Mouse (Mus musculus) G1E (cell line): Measurements from ENCODE around the gene Hsd3b7. TPM values are rescaled to one million over a fixed set of nuclear protein-coding genes. Genes with fewer than 3 reads are reported as not detected.
A peak's percentile ranks its signal among the peaks of the same experiment; 100 is the strongest.

Experiments
- ATAC-seq: 2 replicates; pipeline ENCODE4 v1.8.0; 2016; ENCODE audit warnings: mild to moderate bottlenecking; ENCODE audit not compliant: insufficient number of reproducible peaks, poor library complexity, low FRiP score, severe bottlenecking; ENCODE audit errors: extremely low read depth
- DNase-seq: peaks from one replicate; pipeline ENCODE4 v3.0.0; 2012; ENCODE audit warnings: low spot score
- H3K27me3 ChIP-seq: 2 replicates; pipeline ENCODE4 v1.6.1; 2012; ENCODE audit warnings: mild to moderate bottlenecking, low read length, inconsistent platforms; ENCODE audit not compliant: insufficient read depth
- H3K36me3 ChIP-seq: replicated peaks from 2 replicates; pipeline ENCODE3; 2012; ENCODE audit warnings: mild to moderate bottlenecking, inconsistent platforms
- H3K4me1 ChIP-seq: 2 replicates; pipeline ENCODE4 v1.6.1; 2012; ENCODE audit warnings: low read depth, low read length, inconsistent platforms, mixed read lengths; ENCODE audit not compliant: insufficient read depth
- H3K4me3 ChIP-seq: 2 replicates; pipeline ENCODE4 v1.5.1; 2012; ENCODE audit warnings: low read depth, mild to moderate bottlenecking, inconsistent platforms, low read length, moderate library complexity, mixed read lengths
- H3K9me3 ChIP-seq: replicated peaks from 2 replicates; pipeline ENCODE4 v1.6.1; 2012; ENCODE audit warnings: inconsistent platforms
- CTCF ChIP-seq: IDR thresholded peaks from 2 replicates; pipeline ENCODE4 v1.5.1; 2012; ENCODE audit warnings: low read depth, low read length, inconsistent platforms, mixed read lengths
- GATA1 ChIP-seq: IDR thresholded peaks from 2 replicates; pipeline ENCODE4 v1.6.1; 2012; ENCODE audit warnings: borderline replicate concordance, low read length, inconsistent platforms, mixed read lengths
- GATA2 ChIP-seq: IDR thresholded peaks from 2 replicates; pipeline ENCODE4 v1.6.1; 2012; ENCODE audit warnings: low read depth, low read length, inconsistent platforms, borderline replicate concordance
- POLR2AphosphoS5 ChIP-seq: IDR thresholded peaks from 2 replicates; pipeline ENCODE4 v1.6.1; 2012; ENCODE audit warnings: low read depth, low read length, inconsistent platforms; ENCODE audit not compliant: insufficient replicate concordance
- TAL1 ChIP-seq: conservative IDR thresholded peaks from 2 replicates; pipeline ENCODE4 v1.6.1; 2012; ENCODE audit warnings: low read depth, low read length, inconsistent platforms, mixed read lengths
- polyA plus RNA-seq: library from polyadenylated mRNA; stranded (reverse); fragments of >175 nt; gene quantifications from 2 replicates; pipeline ENCODE4 v1.2.3, GENCODE M21; 2012
- total RNA-seq, 2 experiments: library from RNA; stranded (forward) in 1 of 2; stranded (reverse) in 1 of 2; fragments of 200-1000 nt in 1 of 2; fragments of >200 nt in 1 of 2; fragmentation: Nextera tagmentation in 1 of 2; gene quantifications; 2 replicates each; pipeline ENCODE4 v1.2.3; 2014 to 2017

The Hsd3b7 gene
- total and polyA plus RNA-seq, 3 experiments = 17.2 to 42.3 (median 19.7) TPM

DNA sequence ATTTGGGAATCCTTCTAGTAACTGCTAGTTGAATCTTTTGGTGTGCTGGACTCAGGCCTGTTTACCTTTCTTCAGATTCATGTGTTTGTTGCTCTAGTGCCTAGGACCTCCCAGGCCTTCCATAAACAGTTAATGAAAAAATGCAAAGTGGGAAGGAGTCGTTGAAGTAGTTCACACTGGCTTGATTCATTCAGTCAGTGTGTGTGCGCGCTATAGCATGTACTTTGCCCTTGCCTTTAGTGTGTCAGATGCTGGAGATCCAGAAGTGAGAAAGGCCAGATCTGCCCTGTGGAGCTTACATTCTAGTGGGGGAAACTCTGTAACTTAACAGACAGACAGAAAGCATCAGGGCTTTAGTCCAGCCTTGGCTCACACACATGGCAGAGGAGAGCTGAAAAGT is 39.9 kb upstream of the Hsd3b7 start:
- Histone ChIP-seq H3K4me3 (no peak overlapping the region), H3K36me3 (peaks cover 77% of the 10 kb centered on the region), H3K27me3 (no peaks in the 10 kb centered on the region), H3K4me1 (peaks cover 16% of the 10 kb centered on the region), H3K9me3 (no peaks in the 10 kb centered on the region)
- no peak for TF ChIP-seq POLR2AphosphoS5
- no peak for TF ChIP-seq CTCF
- no peak for TF ChIP-seq TAL1
- TF ChIP-seq GATA2 = no peak
- TF ChIP-seq GATA1 = no peak
- DNase-seq (no peak), ATAC-seq (no peak)

DNA sequence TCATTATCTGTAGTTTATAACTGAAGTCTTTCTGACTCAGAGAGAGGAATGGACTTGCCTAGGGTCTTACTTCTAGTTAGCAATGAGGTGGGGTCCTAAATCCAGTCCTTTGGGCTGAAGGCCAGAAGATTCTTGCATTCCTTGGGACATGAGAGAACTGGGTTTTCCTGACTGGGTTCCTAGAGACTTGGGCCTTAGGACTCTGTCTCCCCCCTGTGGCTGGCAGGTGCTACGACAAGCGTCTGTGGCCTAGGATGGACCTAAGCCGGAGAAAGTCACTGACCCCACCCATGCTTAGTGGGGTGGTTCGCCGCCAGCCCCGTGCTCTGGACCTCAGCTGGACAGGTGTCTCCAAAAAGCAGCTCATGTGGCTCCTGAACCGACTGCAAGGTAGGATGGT is 39.4 kb upstream of the Hsd3b7 start:
- Histone ChIP-seq H3K27me3 (no peaks in the 10 kb centered on the region), H3K9me3 (no peaks in the 10 kb centered on the region), H3K4me3 (no peak overlapping the region), H3K36me3 (peaks cover 77% of the 10 kb centered on the region), H3K4me1 (peaks cover 20% of the 10 kb centered on the region)
- ATAC-seq = no peak
- DNase-seq = no peak
- no peak for TF ChIP-seq POLR2AphosphoS5
- TF ChIP-seq GATA1 = no peak
- peak; percentile 95 for TF ChIP-seq CTCF
- TF ChIP-seq GATA2 = no peak

GRCm38 (mm10) chr7:127763642-127764041 is 36.8 kb upstream of the Hsd3b7 start:
- no peak for ATAC-seq
- no peak for DNase-seq
- H3K9me3 ChIP-seq = no peaks in the 10 kb centered on the region
- TF ChIP-seq TAL1 (no peak), GATA2 (no peak), GATA1 (no peak), CTCF (no peak), POLR2AphosphoS5 (no peak)
- H3K4me1 ChIP-seq = peaks cover 45% of the 10 kb centered on the region
- no peaks in the 10 kb centered on the region for H3K27me3 ChIP-seq
- H3K4me3 ChIP-seq = no peak overlapping the region
- H3K36me3 ChIP-seq = peaks cover 73% of the 10 kb centered on the region

GRCm38 (mm10) chr7:127765756-127766155 is 34.6 kb upstream of the Hsd3b7 start:
- no peak for TF ChIP-seq GATA2
- TF ChIP-seq GATA1 = no peak
- no peak for TF ChIP-seq CTCF
- no peak for TF ChIP-seq TAL1
- TF ChIP-seq POLR2AphosphoS5 = no peak
- no peaks in the 10 kb centered on the region for H3K9me3 ChIP-seq
- peaks cover 59% of the 10 kb centered on the region for H3K36me3 ChIP-seq
- H3K4me1 ChIP-seq = peaks cover 60% of the 10 kb centered on the region
- no peak for DNase-seq
- no peak overlapping the region for H3K4me3 ChIP-seq
- ATAC-seq = no peak
- no peaks in the 10 kb centered on the region for H3K27me3 ChIP-seq

- peaks cover 65% of the 10 kb centered on the region for H3K36me3 ChIP-seq
- H3K4me3 ChIP-seq = peak overlapping the region; percentile 72
- DNase-seq (peak; percentile 62), ATAC-seq (peak; percentile 65)
- H3K9me3 ChIP-seq = no peaks in the 10 kb centered on the region
- H3K27me3 ChIP-seq = no peaks in the 10 kb centered on the region
- peaks cover 69% of the 10 kb centered on the region for H3K4me1 ChIP-seq
- TF ChIP-seq TAL1 (peak; percentile 43), POLR2AphosphoS5 (no peak)
These were observed 33.4 kb upstream of the Hsd3b7 start for GRCm38 (mm10) chr7:127766851-127767609.

GRCm38 (mm10) chr7:127767671-127768345 is 32.6 kb upstream of the Hsd3b7 start:
- DNase-seq = no peak
- TF ChIP-seq GATA2 (no peak), CTCF (no peak), POLR2AphosphoS5 (no peak), GATA1 (no peak), TAL1 (no peak)
- H3K36me3 ChIP-seq = peaks cover 62% of the 10 kb centered on the region
- peak overlapping the region; percentile 72 for H3K4me3 ChIP-seq
- H3K27me3 ChIP-seq = no peaks in the 10 kb centered on the region
- peaks cover 74% of the 10 kb centered on the region for H3K4me1 ChIP-seq
- ATAC-seq = no peak
- H3K9me3 ChIP-seq = no peaks in the 10 kb centered on the region
